Mouse (Mus musculus) large intestine, adult 2 months (tissue): ENCODE measurements around the gene Inf2. TPM values are rescaled to one million over a fixed set of nuclear protein-coding genes. Genes with fewer than 3 reads are reported as not detected.

ENCODE experiments used
- DNase-seq: peaks from one replicate; pipeline ENCODE4 v3.0.0-alpha.2; 2012; ENCODE audit warnings: low read depth, low spot score
- WGBS: fragments of 180-500 bp; shearing (Covaris S2); methylation state at CpG from one replicate; pipeline ENCODE4 v1.1.7; 2018; 5-methylcytosine and 5-hydroxymethylcytosine counted together
- polyA plus RNA-seq: library from polyadenylated mRNA; depleted of rRNA; stranded (reverse); fragments of >200 nt; gene quantifications from 2 replicates; pipeline ENCODE4 v1.2.3, GENCODE M21; 2012; rRNA removed

The Inf2 gene
- polyA plus RNA-seq, 1 experiment: 10.4 TPM

- no peak for DNase-seq
- WGBS: under 1% methylated on average over 75 of the region's 75 CpGs
Measured at GRCm38 (mm10) chr12:112644855-112645506, 56.4 kb downstream of the Inf2 start.

GRCm38 (mm10) chr12:112646139-112646538, 57.6 kb downstream of the Inf2 start:
- DNase-seq: no peak
- 36% methylated on average over 6 of the region's 6 CpGs for WGBS

GRCm38 (mm10) chr12:112648081-112648480, 59.5 kb downstream of the Inf2 start:
- DNase-seq: no peak
- WGBS: 84% methylated on average over 5 of the region's 5 CpGs

GRCm38 (mm10) chr12:112651778-112652439, 63.3 kb downstream of the Inf2 start:
- no peak for DNase-seq
- WGBS: 47% methylated on average over 5 of the region's 5 CpGs

GRCm38 (mm10) chr12:112653157-112653824, 64.7 kb downstream of the Inf2 start:
- no peak for DNase-seq
- 24% methylated on average over 7 of the region's 7 CpGs for WGBS

GRCm38 (mm10) chr12:112654076-112654475, 65.5 kb downstream of the Inf2 start:
- no peak for DNase-seq
- WGBS: 95% methylated on average over 5 of the region's 5 CpGs

- WGBS: 73% methylated on average over 7 of the region's 7 CpGs
- no peak for DNase-seq
Measured at GRCm38 (mm10) chr12:112658619-112659018, 70.0 kb downstream of the Inf2 start.

GRCm38 (mm10) chr12:112659109-112659508, 70.5 kb downstream of the Inf2 start:
- WGBS: 83% methylated on average over 6 of the region's 6 CpGs
- no peak for DNase-seq

GRCm38 (mm10) chr12:112660576-112661326, 72.2 kb downstream of the Inf2 start:
- no peak for DNase-seq
- 46% methylated on average over 5 of the region's 5 CpGs for WGBS

GRCm38 (mm10) chr12:112661327-112661605, 72.7 kb downstream of the Inf2 start:
- 93% methylated on average over 3 of the region's 3 CpGs for WGBS
- no peak for DNase-seq

GRCm38 (mm10) chr12:112661851-112662250, 73.3 kb downstream of the Inf2 start:
- DNase-seq: no peak
- 80% methylated on average over 9 of the region's 9 CpGs for WGBS

- DNase-seq: no peak
- 89% methylated on average over 11 of the region's 11 CpGs for WGBS
Measured at GRCm38 (mm10) chr12:112663303-112663702, 74.7 kb downstream of the Inf2 start.

GRCm38 (mm10) chr12:112663716-112664115, 75.1 kb downstream of the Inf2 start:
- DNase-seq: no peak
- 89% methylated on average over 12 of the region's 12 CpGs for WGBS

- DNase-seq: no peak
- WGBS: 63% methylated on average over 2 of the region's 2 CpGs
Measured at GRCm38 (mm10) chr12:112664124-112664523, 75.5 kb downstream of the Inf2 start.

- no peak for DNase-seq
- 50% methylated on average over 5 of the region's 5 CpGs for WGBS
Measured at GRCm38 (mm10) chr12:112664656-112665055, 76.1 kb downstream of the Inf2 start.

Other genes starting within 250 kb of the Inf2 start
- 2.1 and 3.2 TPM in 2 replicates for gene A530016L24Rik, start 99.3 kb upstream of the Inf2 start, polyA plus RNA-seq
- 1.7 and 2.1 TPM in 2 replicates for gene Tmem179, start 72.0 kb upstream of the Inf2 start, polyA plus RNA-seq
- gene Adssl1, start 31.3 kb downstream of the Inf2 start, polyA plus RNA-seq: 0.90 and 1.2 TPM in 2 replicates
- gene Siva1, start 55.9 kb downstream of the Inf2 start, polyA plus RNA-seq: 29.9 and 30.4 TPM in 2 replicates
- 110 and 119 TPM in 2 replicates for gene Akt1, start 86.1 kb downstream of the Inf2 start, polyA plus RNA-seq
- 14.0 and 19.9 TPM in 2 replicates for gene Zbtb42, start 90.0 kb downstream of the Inf2 start, polyA plus RNA-seq
- gene Cep170b, start 131.7 kb downstream of the Inf2 start, polyA plus RNA-seq: 53.2 and 63.1 TPM in 2 replicates
- gene Pld4, start 171.9 kb downstream of the Inf2 start, polyA plus RNA-seq: 39.4 and 46.9 TPM in 2 replicates
- 1.4 and 1.6 TPM in 2 replicates for gene Ahnak2, start 213.9 kb downstream of the Inf2 start, polyA plus RNA-seq
- 1.8 and 2.2 TPM in 2 replicates for gene Clba1, start 220.2 kb downstream of the Inf2 start, polyA plus RNA-seq
- gene Cdca4, start 240.6 kb downstream of the Inf2 start, polyA plus RNA-seq: 25.2 and 26.2 TPM in 2 replicates